Mouse (Mus musculus) testis, adult 2 months (tissue): ENCODE measurements around the gene Pld3. TPM values are rescaled to one million over a fixed set of nuclear protein-coding genes. Genes with fewer than 3 reads are reported as not detected.

Experiments
- H3K27ac ChIP-seq: fragments of 200-500 bp; 2 replicates; pipeline ENCODE4 v1.5.1; 2012; ENCODE audit warnings: low read depth, low read length; ENCODE audit not compliant: control insufficient read depth, insufficient read depth
- H3K27me3 ChIP-seq: fragments of 200-500 bp; 2 replicates; pipeline ENCODE4 v1.6.1; 2012; ENCODE audit warnings: mild to moderate bottlenecking, low read length, moderate library complexity; ENCODE audit not compliant: control insufficient read depth, insufficient read depth
- H3K36me3 ChIP-seq: fragments of 200-500 bp; 2 replicates; pipeline ENCODE4 v1.6.1; 2012; ENCODE audit warnings: mild to moderate bottlenecking, low read length; ENCODE audit not compliant: control insufficient read depth, insufficient read depth
- H3K4me1 ChIP-seq: fragments of 200-500 bp; 2 replicates; pipeline ENCODE4 v1.6.1; 2012; ENCODE audit warnings: low read length; ENCODE audit not compliant: control insufficient read depth, insufficient read depth
- H3K4me3 ChIP-seq: fragments of 200-500 bp; 2 replicates; pipeline ENCODE4 v1.5.1; 2012; ENCODE audit warnings: low read depth, mild to moderate bottlenecking, low read length, moderate library complexity, mixed read lengths; ENCODE audit not compliant: control insufficient read depth
- CTCF ChIP-seq: fragments of 200-500 bp; IDR thresholded peaks from 2 replicates; pipeline ENCODE4 v1.5.1; 2012; ENCODE audit warnings: low read depth, mild to moderate bottlenecking, inconsistent platforms, low read length, moderate library complexity; ENCODE audit not compliant: control insufficient read depth, insufficient read depth, insufficient replicate concordance
- POLR2A ChIP-seq: fragments of 200-500 bp; IDR thresholded peaks from 2 replicates; pipeline ENCODE4 v1.6.1; 2012; ENCODE audit warnings: low read depth, mild to moderate bottlenecking, inconsistent platforms, low read length, moderate library complexity; ENCODE audit not compliant: control insufficient read depth
- polyA plus RNA-seq: library from polyadenylated mRNA; depleted of rRNA; stranded (reverse); fragments of >200 nt; gene quantifications from 2 replicates; pipeline ENCODE4 v1.2.3, GENCODE M21; 2012

Gene Pld3
- polyA plus RNA-seq, 1 experiment = 130 TPM

DNA sequence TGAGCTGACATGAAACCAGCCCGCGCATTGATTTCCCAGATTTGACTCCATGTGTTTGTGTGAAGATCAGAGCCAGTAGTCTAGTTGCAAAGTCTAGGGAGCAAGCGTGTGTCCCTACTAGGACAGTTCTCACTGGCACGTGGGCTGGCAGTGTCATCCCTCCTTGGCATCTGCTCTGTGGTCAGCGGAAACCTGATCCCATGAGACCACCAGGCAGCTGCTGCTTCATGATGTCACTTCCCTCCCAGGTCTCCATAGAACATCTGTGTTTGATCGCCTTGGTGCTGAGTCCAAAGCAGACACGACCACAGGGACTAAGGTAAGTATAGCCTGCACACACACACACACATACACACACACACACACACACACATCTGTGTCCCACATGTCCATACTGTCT is 25.4 kb upstream of the Pld3 start:
- no peaks in the 10 kb centered on the region for H3K4me1 ChIP-seq
- H3K4me3 ChIP-seq = no peak overlapping the region
- no peak overlapping the region for H3K27ac ChIP-seq
- no peaks in the 10 kb centered on the region for H3K27me3 ChIP-seq
- H3K36me3 ChIP-seq = peaks cover 2% of the 10 kb centered on the region; the same call in 1 of the 2 replicates
- no peak for TF ChIP-seq CTCF
- TF ChIP-seq POLR2A = no peak

DNA sequence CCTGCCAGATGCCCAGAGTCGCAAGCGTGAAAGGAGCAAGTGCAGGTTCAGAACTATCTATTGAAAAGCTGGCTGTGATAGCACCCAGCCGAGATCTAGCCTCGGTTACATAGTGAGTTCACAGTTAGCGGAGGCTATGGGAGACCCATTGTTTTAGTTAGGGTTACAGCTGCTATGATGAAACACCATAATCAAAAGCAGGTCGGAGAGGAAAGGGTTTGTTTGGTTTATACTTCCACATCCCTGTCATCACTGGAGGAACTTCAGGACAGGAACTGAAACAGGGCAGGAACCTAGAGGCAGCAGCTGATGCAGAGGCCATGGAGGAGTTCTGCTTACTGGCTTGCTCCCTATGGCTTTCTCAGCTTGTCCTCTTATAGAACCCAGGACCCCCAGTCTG is 24.6 kb upstream of the Pld3 start:
- H3K27ac ChIP-seq = no peak overlapping the region; the same call in 1 of the 2 replicates
- H3K27me3 ChIP-seq = no peaks in the 10 kb centered on the region
- no peak overlapping the region for H3K4me3 ChIP-seq
- H3K4me1 ChIP-seq = no peaks in the 10 kb centered on the region
- no peak for TF ChIP-seq CTCF
- TF ChIP-seq POLR2A = no peak
- H3K36me3 ChIP-seq = peaks cover 1% of the 10 kb centered on the region; the same call in 1 of the 2 replicates

DNA sequence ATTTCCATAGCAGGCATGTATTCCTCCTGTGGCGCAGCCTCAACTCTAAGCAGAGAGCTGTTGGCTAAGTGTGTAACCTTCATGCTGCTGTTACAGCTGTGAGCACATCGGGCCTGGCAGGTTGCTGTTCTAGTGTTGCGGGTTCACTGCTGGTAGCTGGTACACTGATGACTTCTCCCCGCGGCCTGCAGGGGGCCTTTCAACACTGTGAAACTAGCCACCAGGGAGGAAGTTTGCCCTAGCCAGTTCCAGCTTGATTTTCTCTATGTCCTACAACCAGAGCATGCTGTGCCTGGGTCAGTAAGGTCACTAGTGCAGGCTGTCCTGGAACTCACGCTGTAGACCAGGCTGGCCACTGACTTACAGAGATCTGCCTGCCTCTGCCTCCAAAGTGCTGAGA is 23.9 kb upstream of the Pld3 start:
- H3K36me3 ChIP-seq = no peaks in the 10 kb centered on the region; the same call in 1 of the 2 replicates
- H3K27me3 ChIP-seq = no peaks in the 10 kb centered on the region
- H3K27ac ChIP-seq = no peak overlapping the region
- no peaks in the 10 kb centered on the region for H3K4me1 ChIP-seq
- no peak for TF ChIP-seq CTCF
- TF ChIP-seq POLR2A = no peak
- H3K4me3 ChIP-seq = no peak overlapping the region

DNA sequence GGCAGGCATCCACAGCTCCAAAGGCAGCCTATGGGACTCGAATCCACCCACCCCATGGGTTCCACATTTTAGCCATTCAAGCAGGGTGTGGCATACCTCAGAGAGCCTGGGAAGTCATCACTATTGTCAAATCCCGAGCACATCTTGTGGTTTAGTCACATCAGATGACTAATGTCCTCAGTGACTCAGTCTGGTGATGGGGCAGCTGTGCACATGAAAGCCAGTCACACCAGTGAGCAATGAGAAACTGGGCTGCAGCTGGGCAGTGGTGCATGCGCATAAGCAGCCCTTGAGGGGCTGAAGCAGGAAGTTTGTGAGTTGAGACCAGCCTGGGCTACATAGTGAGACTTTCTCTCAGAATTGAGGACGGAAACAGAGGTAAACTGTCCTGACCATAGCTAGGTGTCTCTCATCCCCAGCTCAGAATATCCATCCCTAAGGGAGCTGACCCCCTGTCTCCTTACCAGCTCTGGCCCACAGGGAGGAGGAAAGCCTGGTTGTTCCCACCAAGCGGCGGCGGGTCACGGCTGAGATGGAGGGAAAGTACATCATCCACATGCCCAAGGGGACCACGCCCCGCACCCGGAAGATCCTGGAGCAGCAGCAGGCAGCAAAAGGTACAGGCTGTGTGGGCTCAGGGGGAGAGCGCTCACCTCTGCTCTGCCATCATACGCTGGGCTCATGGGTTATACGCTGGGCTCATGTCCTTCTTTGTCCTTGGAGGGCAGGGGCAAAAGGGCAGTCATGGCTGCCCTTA is 21.3 kb upstream of the Pld3 start:
- Histone ChIP-seq H3K4me3 (no peak overlapping the region), H3K27ac (no peak overlapping the region), H3K36me3 (no peaks in the 10 kb centered on the region; the same call in 1 of the 2 replicates)

DNA sequence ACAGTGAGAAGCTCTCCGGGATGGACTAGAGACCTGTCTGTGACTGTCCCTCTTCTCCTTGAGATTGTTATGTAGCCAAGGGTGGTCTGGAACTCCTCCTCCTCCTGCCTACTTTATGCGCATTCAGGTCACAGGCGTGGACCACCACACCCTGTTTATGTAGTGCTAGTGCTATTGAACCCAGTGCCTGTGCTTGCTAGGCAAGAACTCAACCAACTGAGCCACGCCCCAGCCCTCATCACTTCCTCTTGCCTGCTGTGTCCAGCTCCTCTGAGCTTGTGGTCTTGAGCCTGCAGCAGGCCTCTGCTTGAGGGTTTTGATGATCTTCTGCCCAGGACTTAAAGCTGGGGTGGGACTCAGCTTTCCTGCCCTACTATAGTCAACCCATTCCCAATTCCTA is 19.1 kb upstream of the Pld3 start:
- H3K27ac ChIP-seq = no peak overlapping the region
- H3K4me3 ChIP-seq = no peak overlapping the region
- peaks cover 3% of the 10 kb centered on the region for H3K36me3 ChIP-seq
- H3K27me3 ChIP-seq = no peaks in the 10 kb centered on the region
- TF ChIP-seq CTCF (no peak), POLR2A (no peak)
- no peaks in the 10 kb centered on the region for H3K4me1 ChIP-seq

More for the DNA sequence above, 21.3 kb upstream of the Pld3 start:
- Histone ChIP-seq H3K27me3 (no peaks in the 10 kb centered on the region), H3K4me1 (no peaks in the 10 kb centered on the region)
- TF ChIP-seq POLR2A (no peak), CTCF (no peak)

DNA sequence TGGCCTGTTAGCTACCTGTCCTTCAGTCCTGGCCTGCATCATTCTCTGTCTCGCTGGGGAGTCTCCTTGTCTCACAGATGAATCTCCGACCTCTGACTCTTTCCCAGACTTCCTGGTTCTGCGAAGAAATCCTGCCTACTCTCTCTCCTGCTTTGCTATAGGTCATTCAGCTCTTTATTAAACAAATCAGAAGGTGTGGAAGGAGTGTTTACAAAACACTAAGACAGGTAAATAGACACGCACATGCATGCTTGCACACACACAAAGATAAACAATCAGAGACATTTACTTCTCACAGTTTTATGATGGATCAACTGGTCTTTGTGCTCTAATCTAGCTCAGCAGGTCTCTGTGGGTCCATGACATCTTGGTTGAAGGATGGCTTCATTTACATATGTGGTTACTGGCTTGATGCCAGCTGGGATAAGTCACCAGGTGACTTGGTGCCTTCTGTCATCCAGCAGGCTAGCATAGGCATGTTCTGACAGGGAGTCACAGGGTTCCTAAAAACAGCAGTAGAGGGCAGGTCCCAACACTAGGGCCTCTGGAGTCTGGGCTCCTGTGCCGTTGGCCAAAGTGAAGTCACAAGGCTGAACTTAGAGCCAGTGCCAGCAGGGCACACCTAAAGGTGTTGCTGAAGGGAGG is 16.7 kb upstream of the Pld3 start:
- no peaks in the 10 kb centered on the region for H3K27me3 ChIP-seq
- TF ChIP-seq POLR2A (no peak), CTCF (no peak)
- H3K4me3 ChIP-seq = no peak overlapping the region
- H3K4me1 ChIP-seq = no peaks in the 10 kb centered on the region
- peaks cover 7% of the 10 kb centered on the region for H3K36me3 ChIP-seq
- no peak overlapping the region for H3K27ac ChIP-seq

DNA sequence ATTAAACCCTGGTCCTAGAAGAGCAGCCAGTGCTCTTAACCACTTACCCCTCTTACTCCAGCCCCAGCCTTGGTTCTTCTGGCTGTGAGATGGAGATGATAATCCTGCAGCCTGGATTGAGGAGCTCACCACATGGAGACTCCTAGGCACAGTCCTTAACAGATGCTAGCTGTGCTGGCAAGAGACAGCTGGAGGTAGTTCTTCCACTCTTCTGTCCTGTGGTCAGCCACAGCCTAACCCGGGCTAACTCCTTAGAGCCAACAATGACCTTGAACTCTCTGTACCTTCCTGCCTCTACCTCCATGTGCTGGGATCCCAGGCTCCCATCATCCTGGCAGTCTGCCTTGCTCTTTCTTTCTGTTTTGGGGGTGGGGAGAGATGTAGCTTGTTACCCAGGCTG is 8.0 kb upstream of the Pld3 start:
- TF ChIP-seq POLR2A (no peak), CTCF (no peak)
- Histone ChIP-seq H3K4me3 (no peak overlapping the region), H3K4me1 (peaks cover 7% of the 10 kb centered on the region), H3K27me3 (no peaks in the 10 kb centered on the region), H3K36me3 (peaks cover 4% of the 10 kb centered on the region), H3K27ac (0 out of 2 replicates have a peak overlapping the region, but pooled peaks have one; percentile 29)
